Mouse (Mus musculus) MEL (cell line): ENCODE data around the gene Mpl. TPM values are rescaled to one million over a fixed set of nuclear protein-coding genes. Genes with fewer than 3 reads are reported as not detected.

Experiments used
- DNase-seq: peaks from one replicate; pipeline ENCODE4 v3.0.0; 2011; ENCODE audit warnings: low read depth, low spot score
- H3K27ac ChIP-seq: 2 replicates; pipeline ENCODE4 v1.5.1; 2012; ENCODE audit warnings: low read depth, mild to moderate bottlenecking, control low read depth, low read length, moderate library complexity; ENCODE audit not compliant: control insufficient read depth
- H3K27me3 ChIP-seq, 2 experiments: fragments of 150-350 bp in 1 of 2; sonication (generic) in 1 of 2; 2 replicates each; pipeline ENCODE4 v1.6.1; 2012; ENCODE audit warnings: low read length in 2 of 2, mild to moderate bottlenecking in 2 of 2, improper control_type of control experiment in 1 of 2, moderate library complexity in 1 of 2; ENCODE audit not compliant: insufficient read depth in 2 of 2, control insufficient read depth in 1 of 2
- H3K36me3 ChIP-seq, 2 experiments: 2 replicates each; pipeline ENCODE4 v1.6.1; 2012 to 2014; ENCODE audit warnings: low read length in 2 of 2, improper control_type of control experiment in 1 of 2, inconsistent platforms in 1 of 2, mild to moderate bottlenecking in 1 of 2; ENCODE audit not compliant: insufficient read depth in 2 of 2, control insufficient read depth in 1 of 2
- H3K4me1 ChIP-seq, 2 experiments: fragments of 150-350 bp in 1 of 2; sonication (generic) in 1 of 2; 2 replicates each; pipeline ENCODE4 v1.6.1; 2012; ENCODE audit warnings: low read length in 2 of 2, improper control_type of control experiment in 1 of 2, mild to moderate bottlenecking in 1 of 2; ENCODE audit not compliant: insufficient read depth in 2 of 2, control insufficient read depth in 1 of 2
- H3K4me3 ChIP-seq, 2 experiments: fragments of 150-350 bp in 1 of 2; sonication (generic) in 1 of 2; 2 replicates each; pipeline ENCODE4 v1.5.1; 2012; ENCODE audit warnings: low read depth in 2 of 2, low read length in 2 of 2, mild to moderate bottlenecking in 2 of 2, moderate library complexity in 2 of 2, control low read depth in 1 of 2, improper control_type of control experiment in 1 of 2; ENCODE audit not compliant: control insufficient read depth in 1 of 2, insufficient read depth in 1 of 2
- H3K79me2 ChIP-seq: 2 replicates; pipeline ENCODE4 v1.6.1; 2012; ENCODE audit warnings: mild to moderate bottlenecking, low read length, moderate library complexity; ENCODE audit not compliant: control insufficient read depth, poor library complexity, insufficient read depth
- H3K9ac ChIP-seq: 2 replicates; pipeline ENCODE4 v1.6.1; 2012; ENCODE audit warnings: low read depth, mild to moderate bottlenecking, control low read depth, low read length, moderate library complexity; ENCODE audit not compliant: control insufficient read depth, poor library complexity, severe bottlenecking
- H3K9me3 ChIP-seq: fragments of 150-350 bp; sonication (generic); replicated peaks from 2 replicates; pipeline ENCODE4 v1.6.1; 2012; ENCODE audit warnings: mild to moderate bottlenecking, low read length, improper control_type of control experiment, moderate library complexity; ENCODE audit not compliant: insufficient read depth
- BHLHE40 ChIP-seq: IDR thresholded peaks from 2 replicates; pipeline ENCODE4 v1.6.1; 2012; ENCODE audit warnings: low read depth, mild to moderate bottlenecking, inconsistent platforms, low read length, improper control_type of control experiment, borderline replicate concordance
- CHD1 ChIP-seq: IDR thresholded peaks from 2 replicates; pipeline ENCODE4 v1.6.1; 2012; ENCODE audit warnings: low read depth, mild to moderate bottlenecking, inconsistent platforms, low read length, improper control_type of control experiment
- CTCF ChIP-seq, 3 experiments: IDR thresholded peaks in 2 of 3; conservative IDR thresholded peaks in 1 of 3; 2 replicates each; pipeline ENCODE4 v1.5.1; 2011 to 2012; ENCODE audit warnings: low read length in 3 of 3, low read depth in 2 of 3, mild to moderate bottlenecking in 2 of 3, improper control_type of control experiment in 1 of 3, inconsistent platforms in 1 of 3, mixed read lengths in 1 of 3, moderate library complexity in 1 of 3; ENCODE audit not compliant: control insufficient read depth in 1 of 3, insufficient read depth in 1 of 3, poor library complexity in 1 of 3, severe bottlenecking in 1 of 3
- E2F4 ChIP-seq: IDR thresholded peaks from 2 replicates; pipeline ENCODE4 v1.6.1; 2011; ENCODE audit warnings: low read depth, low read length, improper control_type of control experiment, borderline replicate concordance
- ELF1 ChIP-seq: IDR thresholded peaks from 2 replicates; pipeline ENCODE4 v1.6.1; 2014; ENCODE audit warnings: low read depth, mild to moderate bottlenecking, inconsistent platforms, low read length, improper control_type of control experiment, moderate library complexity
- EP300 ChIP-seq, 2 experiments: IDR thresholded peaks; 2 replicates each; pipeline ENCODE4 v1.6.1; 2011; ENCODE audit warnings: improper control_type of control experiment in 2 of 2, low read length in 2 of 2, low read depth in 1 of 2, mild to moderate bottlenecking in 1 of 2
- ETS1 ChIP-seq: IDR thresholded peaks from 2 replicates; pipeline ENCODE4 v1.6.1; 2012; ENCODE audit warnings: low read depth, mild to moderate bottlenecking, inconsistent platforms, low read length, improper control_type of control experiment, moderate library complexity
- GATA1 ChIP-seq: IDR thresholded peaks from 2 replicates; pipeline ENCODE4 v1.6.1; 2011; ENCODE audit warnings: low read depth, low read length, improper control_type of control experiment
- HCFC1 ChIP-seq: IDR thresholded peaks from 2 replicates; pipeline ENCODE4 v1.6.1; 2012; ENCODE audit warnings: low read depth, mild to moderate bottlenecking, inconsistent platforms, low read length, improper control_type of control experiment, moderate library complexity
- JUND ChIP-seq: IDR thresholded peaks from 2 replicates; pipeline ENCODE4 v1.6.1; 2011; ENCODE audit warnings: low read depth, mild to moderate bottlenecking, improper control_type of control experiment, low read length
- KAT2A ChIP-seq: conservative IDR thresholded peaks from 2 replicates; pipeline ENCODE4 v1.6.1; 2012; ENCODE audit warnings: low read depth, low read length, improper control_type of control experiment, inconsistent platforms
- MAFK ChIP-seq: IDR thresholded peaks from 2 replicates; pipeline ENCODE4 v1.6.1; 2011; ENCODE audit warnings: low read depth, mild to moderate bottlenecking, low read length, improper control_type of control experiment, borderline replicate concordance
- MAX ChIP-seq: IDR thresholded peaks from 2 replicates; pipeline ENCODE4 v1.6.1; 2011; ENCODE audit warnings: low read length, improper control_type of control experiment
- MAZ ChIP-seq: IDR thresholded peaks from 2 replicates; pipeline ENCODE4 v1.6.1; 2012; ENCODE audit warnings: low read depth, mild to moderate bottlenecking, inconsistent platforms, low read length, improper control_type of control experiment
- MEF2A ChIP-seq: IDR thresholded peaks from 2 replicates; pipeline ENCODE4 v1.6.1; 2014; ENCODE audit warnings: low read depth, mild to moderate bottlenecking, inconsistent platforms, low read length, improper control_type of control experiment; ENCODE audit not compliant: poor library complexity, insufficient replicate concordance, severe bottlenecking; ENCODE audit errors: extremely low read depth
- MXI1 ChIP-seq: IDR thresholded peaks from 2 replicates; pipeline ENCODE4 v1.6.1; 2011; ENCODE audit warnings: mild to moderate bottlenecking, low read depth, low read length, improper control_type of control experiment
- NELFE ChIP-seq: IDR thresholded peaks from 2 replicates; pipeline ENCODE4 v1.6.1; 2011; ENCODE audit warnings: low read depth, low read length, improper control_type of control experiment
- NRF1 ChIP-seq: IDR thresholded peaks from 2 replicates; pipeline ENCODE4 v1.6.1; 2014; ENCODE audit warnings: low read depth, mild to moderate bottlenecking, inconsistent platforms, low read length, improper control_type of control experiment, moderate library complexity; ENCODE audit not compliant: poor library complexity, insufficient read depth, severe bottlenecking
- POLR2A ChIP-seq, 2 experiments: IDR thresholded peaks; 2 replicates each; pipeline ENCODE4 v1.6.1; 2011 to 2012; ENCODE audit warnings: low read length in 2 of 2, mild to moderate bottlenecking in 2 of 2, control low read depth in 1 of 2, improper control_type of control experiment in 1 of 2, low read depth in 1 of 2, moderate library complexity in 1 of 2; ENCODE audit not compliant: control insufficient read depth in 1 of 2, insufficient read depth in 1 of 2, poor library complexity in 1 of 2
- POLR2AphosphoS5 ChIP-seq: IDR thresholded peaks from 2 replicates; pipeline ENCODE4 v1.6.1; 2012; ENCODE audit warnings: low read depth, borderline replicate concordance, mild to moderate bottlenecking, inconsistent platforms, low read length, moderate library complexity, mixed read lengths
- RCOR1 ChIP-seq: IDR thresholded peaks from 2 replicates; pipeline ENCODE4 v1.6.1; 2012; ENCODE audit warnings: low read depth, mild to moderate bottlenecking, inconsistent platforms, low read length, improper control_type of control experiment
- SIN3A ChIP-seq: IDR thresholded peaks from 2 replicates; pipeline ENCODE4 v1.6.1; 2012; ENCODE audit warnings: low read length, improper control_type of control experiment, inconsistent platforms
- TAL1 ChIP-seq: IDR thresholded peaks from 2 replicates; pipeline ENCODE4 v1.6.1; 2012; ENCODE audit warnings: mild to moderate bottlenecking, inconsistent platforms, low read length, moderate library complexity, mixed read lengths
- TCF12 ChIP-seq: IDR thresholded peaks from 2 replicates; pipeline ENCODE4 v1.6.1; 2014; ENCODE audit warnings: low read depth, mild to moderate bottlenecking, inconsistent platforms, low read length, improper control_type of control experiment, moderate library complexity
- UBTF ChIP-seq: IDR thresholded peaks from 2 replicates; pipeline ENCODE4 v1.6.1; 2012; ENCODE audit warnings: low read depth, mild to moderate bottlenecking, inconsistent platforms, low read length, improper control_type of control experiment, moderate library complexity, borderline replicate concordance; ENCODE audit not compliant: insufficient read depth
- USF1 ChIP-seq: IDR thresholded peaks from 2 replicates; pipeline ENCODE4 v1.6.1; 2014; ENCODE audit warnings: low read depth, mild to moderate bottlenecking, inconsistent platforms, low read length, improper control_type of control experiment, moderate library complexity
- USF2 ChIP-seq, 2 experiments: IDR thresholded peaks; 2 replicates each; pipeline ENCODE4 v1.6.1; 2011 to 2012; ENCODE audit warnings: improper control_type of control experiment in 2 of 2, low read length in 2 of 2, borderline replicate concordance in 1 of 2, inconsistent platforms in 1 of 2, low read depth in 1 of 2, mild to moderate bottlenecking in 1 of 2; ENCODE audit not compliant: insufficient read depth in 1 of 2
- ZC3H11A ChIP-seq: IDR thresholded peaks from 2 replicates; pipeline ENCODE4 v1.6.1; 2012; ENCODE audit warnings: low read depth, mild to moderate bottlenecking, inconsistent platforms, low read length, improper control_type of control experiment
- ZKSCAN1 ChIP-seq: IDR thresholded peaks from 2 replicates; pipeline ENCODE4 v1.6.1; 2012; ENCODE audit warnings: low read depth, mild to moderate bottlenecking, inconsistent platforms, low read length, improper control_type of control experiment, moderate library complexity
- ZMIZ1 ChIP-seq: IDR thresholded peaks from 2 replicates; pipeline ENCODE4 v1.6.1; 2012; ENCODE audit warnings: low read depth, mild to moderate bottlenecking, inconsistent platforms, low read length, improper control_type of control experiment, moderate library complexity
- polyA plus RNA-seq, 2 experiments: library from polyadenylated mRNA; stranded (reverse) in 1 of 2; unstranded in 1 of 2; fragments of >175 nt in 1 of 2; fragments of >200 nt in 1 of 2; gene quantifications; 2 replicates each; pipeline versions ENCODE4 v1.2.1 to v1.2.4; 2012; ENCODE audit warnings: low replicate concordance in 2 of 2, low read depth in 1 of 2; ENCODE audit not compliant: insufficient read length in 2 of 2, insufficient read depth in 1 of 2, missing spikeins in 1 of 2
- total RNA-seq: library from RNA; depleted of rRNA; stranded (reverse); fragments of 300-350 nt; gene quantifications from 2 replicates; pipeline ENCODE4 v1.2.3, GENCODE M21; 2012

The Mpl gene
- total and polyA plus RNA-seq, 3 experiments: 0.04 TPM; not detected in 1

DNA sequence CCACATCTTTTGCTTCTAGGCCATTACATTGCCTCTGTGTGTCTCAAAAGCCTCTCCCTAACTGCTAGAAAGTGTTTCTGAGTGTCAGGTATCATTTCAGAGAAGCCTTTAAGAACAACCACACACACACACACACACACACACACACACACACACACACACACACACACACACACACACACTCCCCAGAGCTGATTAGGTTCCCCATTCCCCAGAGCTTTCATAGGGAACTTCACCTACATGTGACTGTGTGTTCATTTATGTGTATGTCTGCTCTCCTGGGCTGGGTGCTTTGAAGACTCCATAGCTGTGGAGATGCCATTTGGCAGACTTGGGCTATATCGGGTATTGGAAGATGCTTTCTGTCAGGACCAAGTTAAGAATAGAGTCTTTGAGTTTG, 31.9 kb downstream of the Mpl start:
- Histone ChIP-seq H3K4me3 (no peak overlapping the region), H3K9ac (peak overlapping the region; percentile 56), H3K4me1 (peaks cover 18 to 42% of the 10 kb centered on the region in 2 experiments), H3K9me3 (no peaks in the 10 kb centered on the region), H3K27ac (peak overlapping the region; percentile 95), H3K27me3 (no peaks in the 10 kb centered on the region), H3K79me2 (peaks cover 31% of the 10 kb centered on the region), H3K36me3 (peaks cover 0 to 35% of the 10 kb centered on the region in 2 experiments; a peak in 3 of 4 replicates)
- TF ChIP-seq TCF12: peak; percentile 34; the same call in 1 of the 2 replicates
- TF ChIP-seq SIN3A: 0 out of 2 replicates have a peak, but pooled peaks have one; percentile 47
- TF ChIP-seq BHLHE40: no peak
- TF ChIP-seq CHD1: no peak
- TF ChIP-seq ZKSCAN1: no peak
- no peak for TF ChIP-seq JUND
- TF ChIP-seq HCFC1: no peak
- no peak for TF ChIP-seq MAX
- no peak for TF ChIP-seq NELFE
- TF ChIP-seq EP300 (IDR thresholded peaks at IDR 0.05; ENCODE audit: low read depth in 1 of 2, low read length in 2 of 2): peak; percentile 6 to 29; a peak in 1 of 4 replicates
- TF ChIP-seq MEF2A: no peak
- TF ChIP-seq E2F4: no peak
- TF ChIP-seq ZMIZ1: no peak
- no peak for TF ChIP-seq USF2 (IDR thresholded peaks at IDR 0.05; ENCODE audit: borderline replicate concordance in 1 of 2, insufficient read depth in 1 of 2, low read depth in 1 of 2, low read length in 2 of 2)
- TF ChIP-seq GATA1: peak; percentile 39; the same call in 1 of the 2 replicates
- no peak for TF ChIP-seq TAL1
- no peak for TF ChIP-seq MAFK
- TF ChIP-seq POLR2A (IDR thresholded peaks at IDR 0.05; ENCODE audit: control insufficient read depth in 1 of 2, insufficient read depth in 1 of 2, low read depth in 1 of 2, low read length in 2 of 2, poor library complexity in 1 of 2): no peak
- TF ChIP-seq RCOR1: no peak
- TF ChIP-seq MXI1: peak; percentile 57; the same call in 1 of the 2 replicates
- no peak for TF ChIP-seq MAZ
- TF ChIP-seq ZC3H11A: no peak
- no peak for TF ChIP-seq CTCF (IDR thresholded peaks at IDR 0.05 in 2 of 3, conservative IDR thresholded peaks at IDR 0.05 in 1 of 3; ENCODE audit: control insufficient read depth in 1 of 3, insufficient read depth in 1 of 3, low read depth in 2 of 3, low read length in 3 of 3, poor library complexity in 1 of 3, severe bottlenecking in 1 of 3)
- TF ChIP-seq KAT2A: no peak
- no peak for TF ChIP-seq POLR2AphosphoS5
- TF ChIP-seq ETS1: peak; percentile 61
- TF ChIP-seq UBTF: no peak
- TF ChIP-seq ELF1: no peak
- TF ChIP-seq USF1: peak; percentile 58; the same call in 1 of the 2 replicates
- TF ChIP-seq NRF1: no peak
- peak; percentile 77 for DNase-seq
